Mouse (Mus musculus): ENCODE results near the gene Cxcr6. TPM values are rescaled to one million over a fixed set of nuclear protein-coding genes. Genes with fewer than 3 reads are reported as not detected.

The Cxcr6 gene
- total RNA-seq, 2 experiments from 2014 or later = not detected

Other genes with a start within 250 kb of the Cxcr6 start
- under 1 TPM; 0.61 to 0.75 TPM for gene Slc6a20b, start 173.9 kb upstream of the Cxcr6 start, total RNA-seq (2021)
- gene Ccr9, start 128.0 kb upstream of the Cxcr6 start, total RNA-seq (2021) = under 1 TPM; 0.10 to 0.17 TPM
- 10 to 100 TPM; 15.2 to 16.2 TPM for gene Slc6a20a, start 127.6 kb upstream of the Cxcr6 start, total RNA-seq (2021)
- gene Lztfl1, start 88.8 kb upstream of the Cxcr6 start, total RNA-seq (2021) = 10 to 100 TPM; 72.3 to 72.9 TPM
- gene Fyco1, start 45.4 kb downstream of the Cxcr6 start, total RNA-seq (2021) = 10 to 100 TPM; 20.5 to 21.1 TPM
- gene Xcr1, start 55.6 kb downstream of the Cxcr6 start, total RNA-seq (2021) = not detected
- gene Ccr1, start 162.2 kb downstream of the Cxcr6 start, total RNA-seq (2021) = 1 to 10 TPM; 1.2 to 1.9 TPM
- gene Ccr1l1, start 171.9 kb downstream of the Cxcr6 start, total RNA-seq (2021) = not detected
- under 1 TPM in 1 of 2 experiments, not detected in 1; 0.10 TPM for gene Ccr3, start 215.5 kb downstream of the Cxcr6 start, total RNA-seq (2021)

Measured in left cerebral cortex, postnatal 10 days (tissue).